Mouse (Mus musculus): ENCODE measurements around the gene Myo1g. TPM values are rescaled to one million over a fixed set of nuclear protein-coding genes. Genes with fewer than 3 reads are reported as not detected.

Myo1g gene
- total RNA-seq, 2 experiments from 2014 or later = 3.1 to 4.8 TPM

DNA sequence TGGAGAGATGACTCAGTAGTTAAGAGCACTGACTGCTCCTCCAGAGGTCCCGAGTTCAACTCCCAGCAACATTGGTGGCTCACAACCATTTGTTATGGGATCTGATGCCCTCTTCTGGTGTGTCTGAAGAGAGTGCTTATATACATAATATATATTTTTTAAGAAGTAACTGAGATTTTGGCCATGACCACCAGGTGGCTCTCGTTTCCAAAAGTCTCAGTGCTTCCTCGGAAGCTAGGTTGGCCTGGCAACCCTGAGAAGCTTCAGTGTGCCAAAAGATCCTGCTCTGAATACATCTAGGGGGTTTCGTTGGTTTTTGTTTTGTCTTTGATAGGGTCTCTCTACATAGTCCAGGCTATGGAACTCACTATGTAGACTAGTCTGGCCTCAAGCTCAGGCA, 55.6 kb downstream of the Myo1g start:
- peak in 1 of 2 experiments; percentile 40 for DNase-seq (ENCODE audit: low spot score in 2 of 2)

DNA sequence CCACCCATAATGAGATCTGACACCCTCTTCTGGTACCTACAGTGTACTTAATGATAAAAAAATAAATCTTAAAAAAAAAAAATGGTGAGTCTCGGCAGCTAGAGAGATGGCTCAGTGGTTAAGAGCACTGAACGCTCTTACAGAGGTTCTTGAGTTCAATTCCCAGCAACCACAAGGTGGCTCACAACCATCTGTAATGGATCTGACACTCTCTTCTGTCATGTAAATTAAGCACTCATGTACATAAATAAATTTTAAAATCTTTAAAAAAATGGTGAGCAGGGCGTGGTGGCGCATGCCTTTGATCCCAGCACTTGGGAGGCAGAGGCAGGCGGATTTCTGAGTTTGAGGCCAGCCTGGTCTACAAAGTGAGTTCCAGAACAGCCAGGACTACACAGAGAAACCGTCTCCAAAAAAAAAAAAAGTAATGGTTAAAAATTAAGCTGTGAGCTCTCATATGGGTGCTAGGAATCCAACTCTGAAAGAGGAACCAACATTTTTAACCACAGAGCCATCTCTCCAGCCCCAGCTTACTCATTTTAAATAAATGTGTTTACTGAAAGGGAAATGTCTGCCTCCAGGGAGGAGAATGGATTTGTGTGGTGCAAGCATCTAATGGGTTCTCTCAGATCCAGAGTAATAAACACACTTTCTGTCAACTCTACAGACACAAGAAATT, 57.5 kb downstream of the Myo1g start:
- DNase-seq (ENCODE audit: low spot score in 2 of 2) = no peak

Small RNA genes lying within 50 kb of the gene (microRNA-seq; reads per million reads assigned to microRNA genes)
- not detected for gene Gm22123

Other genes with a start within 250 kb of the Myo1g start
- 100 to 1,000 TPM; 105 to 112 TPM for gene Tmed4, start 246.1 kb downstream of the Myo1g start, total RNA-seq (2021)
- 100 to 1,000 TPM; 315 to 321 TPM for gene Ogdh, start 229.3 kb downstream of the Myo1g start, total RNA-seq (2021)
- gene Zmiz2, start 131.9 kb downstream of the Myo1g start, total RNA-seq (2021) = 10 to 100 TPM; 62.4 to 67.1 TPM
- gene Ppia, start 105.5 kb downstream of the Myo1g start, total RNA-seq (2021) = 1,000 to 10,000 TPM; 1,693 to 1,728 TPM
- gene H2afv, start 76.5 kb downstream of the Myo1g start, total RNA-seq (2021) = 100 to 1,000 TPM; 105 to 130 TPM
- 10 to 100 TPM; 72.9 to 77.4 TPM for gene Purb, start 45.0 kb downstream of the Myo1g start, total RNA-seq (2021)
- 10 to 100 TPM; 40.1 to 40.9 TPM for gene Ccm2, start 25.9 kb upstream of the Myo1g start, total RNA-seq (2021)
- 10 to 100 TPM in 1 of 2 experiments, 1 to 10 TPM in 1; 4.7 to 12.6 TPM for gene Nacad, start 85.1 kb upstream of the Myo1g start, total RNA-seq (2021)
- 10 to 100 TPM; 70.9 to 81.6 TPM for gene Tbrg4, start 105.1 kb upstream of the Myo1g start, total RNA-seq (2021)
- gene Wap, start 117.7 kb upstream of the Myo1g start, total RNA-seq (2021) = not detected
- 10 to 100 TPM; 14.3 to 14.8 TPM for gene Ramp3, start 137.6 kb upstream of the Myo1g start, total RNA-seq (2021)

Data from adrenal gland, postnatal 4 days (tissue).